Mouse (Mus musculus) E14TG2a.4 (cell line): Measurements from ENCODE around the gene Usp16.

ENCODE experiments used
- H3K27me3 ChIP-seq: 2 replicates; pipeline ENCODE4 v1.6.1; 2014; ENCODE audit warnings: low read length, control low read depth; ENCODE audit not compliant: insufficient read depth
- H3K36me3 ChIP-seq: 2 replicates; pipeline ENCODE4 v1.6.1; 2014; ENCODE audit warnings: low read length, control low read depth; ENCODE audit not compliant: insufficient read depth
- H3K4me1 ChIP-seq: replicated peaks from 2 replicates; pipeline ENCODE4 v1.6.1; 2014; ENCODE audit warnings: low read depth, low read length, control low read depth
- H3K4me3 ChIP-seq: replicated peaks from 2 replicates; pipeline ENCODE4 v1.5.1; 2014; ENCODE audit warnings: mild to moderate bottlenecking, low read length
- H3K9me3 ChIP-seq: 2 replicates; pipeline ENCODE4 v1.6.1; 2014; ENCODE audit warnings: low read length, control low read depth
- CTCF ChIP-seq: conservative IDR thresholded peaks from 2 replicates; pipeline ENCODE4 v1.5.1; 2014; ENCODE audit warnings: low read length
- NANOG ChIP-seq: IDR thresholded peaks from 2 replicates; pipeline ENCODE4 v1.6.1; 2014; ENCODE audit warnings: borderline replicate concordance, low read length, mixed read lengths
- POU5F1 ChIP-seq: IDR thresholded peaks from 2 replicates; pipeline ENCODE4 v1.6.1; 2014; ENCODE audit warnings: low read length, borderline replicate concordance

Gene Usp16

DNA sequence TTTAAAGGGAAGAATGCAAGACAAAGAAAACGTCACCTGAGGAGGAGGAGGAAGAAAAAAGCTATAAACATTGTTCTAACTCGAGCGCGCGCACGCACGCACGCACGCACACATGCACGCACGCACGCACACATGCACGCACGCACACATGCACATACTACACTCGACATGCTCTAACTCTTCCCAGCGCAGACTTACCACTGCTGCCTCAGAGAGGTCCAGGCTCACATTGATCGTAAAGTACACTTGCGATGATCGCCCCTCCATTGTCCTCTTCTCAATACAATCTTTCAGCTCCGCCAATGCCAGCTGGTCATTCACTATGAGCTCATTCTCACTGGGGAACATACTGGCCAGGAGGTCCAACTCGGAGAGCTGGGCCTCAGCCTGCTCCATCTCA is 17.4 kb upstream of the Usp16 start:
- TF ChIP-seq POU5F1 (no peak), NANOG (no peak), CTCF (no peak)
- Histone ChIP-seq H3K4me1 (peaks cover 65% of the 10 kb centered on the region), H3K36me3 (no peaks in the 10 kb centered on the region), H3K9me3 (no peaks in the 10 kb centered on the region), H3K27me3 (no peaks in the 10 kb centered on the region), H3K4me3 (peak overlapping the region; percentile 72)

GRCm38 (mm10) chr16:87438697-87439096 is 15.8 kb upstream of the Usp16 start:
- TF ChIP-seq NANOG (no peak), POU5F1 (no peak), CTCF (no peak)
- H3K27me3 ChIP-seq: no peaks in the 10 kb centered on the region
- peaks cover 62% of the 10 kb centered on the region for H3K4me1 ChIP-seq

DNA sequence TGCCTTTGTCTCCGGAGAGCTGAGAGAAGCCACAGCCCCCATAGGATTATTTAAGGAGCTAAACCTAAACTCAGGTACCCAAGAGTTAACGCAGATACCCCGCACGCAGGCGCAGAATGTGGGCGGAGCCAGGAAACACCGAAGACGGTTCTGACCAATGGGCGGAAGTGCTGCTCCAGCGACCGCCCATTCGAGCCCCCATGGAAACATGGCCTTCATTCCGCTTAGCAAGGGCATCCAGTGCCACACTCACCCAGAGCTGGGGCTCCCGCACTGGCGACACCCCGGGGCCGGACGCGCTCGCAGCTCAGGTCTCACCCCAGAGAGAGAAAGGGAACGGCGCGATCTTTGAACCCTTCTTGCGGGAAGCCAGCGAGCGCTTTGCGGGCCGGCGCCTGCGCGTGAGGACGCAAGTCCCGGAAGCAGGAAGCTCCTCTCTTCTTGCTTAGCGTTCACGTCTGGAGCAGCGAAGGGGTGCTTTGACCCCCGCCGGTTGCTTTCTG is 14.3 kb upstream of the Usp16 start, which contains the start of gene Rwdd2b:
Gene Rwdd2b (minus strand): TSS at position 390 of the 503 bp plus-strand sequence.
- Histone ChIP-seq H3K27me3 (no peaks in the 10 kb centered on the region), H3K4me3 (peak within 1 kb of the TSS; percentile 96), H3K4me1 (peaks cover 54% of the 10 kb centered on the region), H3K9me3 (no peaks in the 10 kb centered on the region), H3K36me3 (no peaks in the 10 kb centered on the region)
- TF ChIP-seq NANOG (no peak), CTCF (no peak)

More at GRCm38 (mm10) chr16:87438697-87439096, 15.8 kb upstream of the Usp16 start:
- Histone ChIP-seq H3K36me3 (no peaks in the 10 kb centered on the region), H3K9me3 (no peaks in the 10 kb centered on the region), H3K4me3 (no peak overlapping the region)

DNA sequence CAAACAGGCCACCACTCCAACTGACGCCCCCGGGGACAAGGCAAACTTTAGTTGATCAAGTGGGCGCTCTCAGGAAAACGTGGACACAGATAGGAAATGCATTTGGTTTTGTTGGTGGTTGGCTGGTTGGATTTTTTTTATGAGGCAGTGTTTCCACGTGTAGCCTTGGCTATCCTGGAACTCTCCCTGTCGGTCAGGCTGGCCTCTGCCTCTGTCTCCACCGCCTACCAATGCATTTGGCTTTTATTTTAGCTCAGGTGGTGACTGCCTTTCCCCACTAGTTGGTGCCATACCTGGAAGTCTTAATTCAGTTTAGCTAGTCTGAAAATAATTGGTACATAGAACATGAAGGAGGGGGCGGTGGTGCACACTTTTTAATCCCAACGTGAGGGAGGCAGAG is 13.4 kb upstream of the Usp16 start:
- Histone ChIP-seq H3K4me3 (peak overlapping the region; percentile 96), H3K9me3 (no peaks in the 10 kb centered on the region), H3K27me3 (no peaks in the 10 kb centered on the region), H3K4me1 (peaks cover 46% of the 10 kb centered on the region), H3K36me3 (no peaks in the 10 kb centered on the region)
- no peak for TF ChIP-seq NANOG
- TF ChIP-seq POU5F1: no peak
- peak; percentile 26 for TF ChIP-seq CTCF

- Histone ChIP-seq H3K4me3 (no peak overlapping the region), H3K27me3 (peaks cover 6% of the 10 kb centered on the region), H3K36me3 (no peaks in the 10 kb centered on the region), H3K9me3 (no peaks in the 10 kb centered on the region), H3K4me1 (peaks cover 34% of the 10 kb centered on the region)
- TF ChIP-seq NANOG (no peak), CTCF (no peak), POU5F1 (no peak)
Observed at GRCm38 (mm10) chr16:87442291-87442690, 12.2 kb upstream of the Usp16 start.

DNA sequence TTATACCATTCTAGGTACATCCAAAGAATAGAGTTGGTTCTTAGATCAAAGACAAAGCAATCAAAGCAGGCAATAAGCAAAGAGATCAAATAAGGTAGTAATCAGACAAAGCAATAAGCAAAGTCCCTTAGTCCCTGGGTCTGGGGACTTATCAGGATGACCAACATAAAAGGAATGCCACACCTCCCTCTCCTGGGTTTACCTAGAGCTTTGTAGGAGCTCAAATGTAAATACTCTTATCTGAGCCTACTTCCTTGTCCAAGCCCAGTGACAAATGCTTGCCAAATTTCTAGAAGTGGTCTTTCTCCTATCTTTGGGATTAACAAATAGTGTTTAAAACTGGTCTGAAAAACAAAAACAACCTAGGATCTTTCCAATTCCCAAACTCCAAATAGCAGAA is 11.3 kb upstream of the Usp16 start:
- peaks cover 6% of the 10 kb centered on the region for H3K27me3 ChIP-seq
- H3K4me1 ChIP-seq: peaks cover 33% of the 10 kb centered on the region
- no peaks in the 10 kb centered on the region for H3K9me3 ChIP-seq
- no peak overlapping the region for H3K4me3 ChIP-seq
- H3K36me3 ChIP-seq: no peaks in the 10 kb centered on the region
- TF ChIP-seq POU5F1: no peak
- TF ChIP-seq NANOG: no peak
- TF ChIP-seq CTCF: no peak

DNA sequence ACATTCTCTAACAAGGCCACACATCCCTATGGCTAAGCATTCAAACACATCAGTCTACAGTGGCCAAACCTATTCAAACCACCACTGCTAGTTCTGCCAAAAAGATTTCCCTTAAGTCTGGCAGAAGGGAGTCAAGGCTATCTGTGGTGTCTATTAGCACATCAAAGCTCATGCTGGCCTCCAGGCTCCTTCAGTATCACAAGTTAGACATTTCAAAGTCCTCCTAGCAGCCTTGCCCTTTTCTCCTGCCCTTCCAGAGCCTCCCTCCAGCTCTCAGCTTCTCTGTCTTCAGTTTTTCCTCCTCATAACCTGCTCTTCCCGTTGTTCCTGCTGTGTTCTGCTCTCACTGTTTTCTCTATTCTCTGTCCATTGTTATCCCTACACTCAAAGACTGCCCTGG is 10.4 kb upstream of the Usp16 start:
- H3K4me1 ChIP-seq: peaks cover 27% of the 10 kb centered on the region
- H3K36me3 ChIP-seq: no peaks in the 10 kb centered on the region
- TF ChIP-seq POU5F1 (no peak), CTCF (no peak), NANOG (no peak)
- no peak overlapping the region for H3K4me3 ChIP-seq
- H3K9me3 ChIP-seq: no peaks in the 10 kb centered on the region
- H3K27me3 ChIP-seq: peaks cover 6% of the 10 kb centered on the region

DNA sequence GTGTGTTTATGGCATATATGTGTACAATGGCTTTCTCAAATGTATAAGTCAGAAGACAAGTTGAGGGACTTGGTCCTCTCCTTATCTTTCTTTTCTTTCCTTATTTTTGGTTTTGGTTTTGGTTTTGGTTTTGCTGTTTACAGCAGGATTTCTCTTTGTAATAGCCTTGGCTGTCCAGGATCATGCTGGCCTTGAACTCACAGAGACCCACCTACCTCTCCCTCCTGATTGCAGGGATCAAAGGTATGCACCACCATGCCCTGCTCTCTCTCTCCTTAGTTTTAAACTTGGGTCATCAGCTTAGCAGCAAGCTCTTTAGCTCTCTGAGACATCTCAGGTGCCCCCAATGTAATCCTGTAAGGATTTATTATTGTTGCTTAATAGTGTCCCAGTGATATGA is 9.4 kb upstream of the Usp16 start:
- H3K36me3 ChIP-seq: no peaks in the 10 kb centered on the region
- H3K9me3 ChIP-seq: no peaks in the 10 kb centered on the region
- H3K4me1 ChIP-seq: peaks cover 20% of the 10 kb centered on the region
- TF ChIP-seq POU5F1 (no peak), NANOG (no peak), CTCF (no peak)
- no peak overlapping the region for H3K4me3 ChIP-seq
- peaks cover 6% of the 10 kb centered on the region for H3K27me3 ChIP-seq

DNA sequence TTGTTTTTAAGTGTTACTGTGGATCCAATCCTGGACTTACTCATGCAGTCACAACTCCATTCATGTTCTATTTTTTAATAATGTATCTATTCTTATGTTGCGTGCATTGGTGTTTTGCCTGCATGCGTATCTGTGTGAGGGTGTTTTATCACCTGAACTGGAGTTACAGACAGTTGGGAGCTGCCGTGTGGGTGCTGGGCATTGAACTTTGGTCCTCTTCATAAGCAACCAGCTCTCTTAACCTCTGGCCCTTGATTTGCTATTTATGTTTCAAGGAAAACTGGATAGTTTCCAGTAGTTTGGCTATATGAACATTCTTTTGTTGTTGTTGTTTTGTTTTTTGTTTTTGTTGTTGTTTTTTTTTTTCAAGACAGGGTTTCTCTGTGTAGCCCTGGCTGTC is 9.0 kb upstream of the Usp16 start:
- H3K4me1 ChIP-seq: peaks cover 20% of the 10 kb centered on the region
- no peaks in the 10 kb centered on the region for H3K36me3 ChIP-seq
- H3K27me3 ChIP-seq: peaks cover 6% of the 10 kb centered on the region
- H3K4me3 ChIP-seq: no peak overlapping the region
- TF ChIP-seq NANOG (no peak), POU5F1 (no peak), CTCF (no peak)
- no peaks in the 10 kb centered on the region for H3K9me3 ChIP-seq
